In the genomic region with DNA sequence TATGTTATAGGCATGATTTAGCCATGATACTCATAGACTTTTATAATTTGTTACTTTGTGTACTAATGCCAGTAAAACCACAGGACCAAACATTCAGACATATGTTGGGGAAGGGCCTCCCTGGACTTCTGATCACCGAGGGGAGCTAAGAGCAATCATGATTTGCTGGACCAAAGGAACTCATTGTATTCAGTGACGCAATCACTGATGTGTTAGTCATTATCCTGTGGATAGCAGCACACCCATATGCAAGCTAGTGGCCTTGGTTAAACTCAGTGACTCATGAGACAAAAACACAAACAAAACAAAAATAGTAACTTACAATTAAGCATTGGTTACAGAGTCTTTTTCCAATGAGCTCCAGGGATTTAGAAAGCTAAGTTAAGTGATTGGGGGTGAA, we compare ENCODE assay signal across 22 mouse cellular contexts.
"Had no signal": no experiment of that assay in that cellular context is flagged by ENCODE, and none has a peak within 500 bp of the region (broad histone marks: within the 10 kb centered on the region; RNA-seq: fewer than 3 reads in every experiment).

No protein-coding gene starts in this region.

- H3K36me3 ChIP-seq: kidney, embryonic 15.5 days; limb, embryonic 10.5 days; limb, embryonic 13.5 days; liver, embryonic 12.5 days; liver, embryonic 15.5 days; lung, embryonic 15.5 days; midbrain, embryonic 10.5 days; midbrain, embryonic 13.5 days had no signal

- DNase-seq: kidney, adult 11 months; kidney, adult 8-10 months; kidney, postnatal 10 days; kidney, postnatal 36 days; liver; lung, adult 18-20 months; lung, postnatal 14 days; right cerebral cortex, adult 18-20 months; right cerebral cortex, postnatal 14 days; right cerebral cortex, postnatal 4 days; thymus, adult 2 months; thymus, postnatal 14 days; thymus, postnatal 4 days had no signal

- H3K4me3 ChIP-seq: kidney, embryonic 15.5 days; limb, embryonic 10.5 days; limb, embryonic 13.5 days; liver, embryonic 12.5 days; liver, embryonic 15.5 days; lung, embryonic 15.5 days; megakaryocyte, embryonic 14.5 days; midbrain, embryonic 10.5 days; midbrain, embryonic 13.5 days had no signal

- H3K27me3 ChIP-seq: kidney, embryonic 15.5 days; limb, embryonic 13.5 days; liver, embryonic 12.5 days; liver, embryonic 15.5 days; lung, embryonic 15.5 days; megakaryocyte, embryonic 14.5 days; midbrain, embryonic 13.5 days had no signal
